Mouse (Mus musculus) adipocyte (in vitro differentiated cells): Measurements from ENCODE around the gene Rptn.
A peak's percentile ranks its signal among the peaks of the same experiment; 100 is the strongest.
"Not testable (repeated sequence)": the region's sequence is repeated elsewhere in the genome, so short reads cannot be mapped to it uniquely, and the experiment has no call there.

Experiments
- DNase-seq: peaks from one replicate; pipeline ENCODE4 v3.0.0-alpha.2; 2016; ENCODE audit warnings: low spot score

Gene Rptn

DNA sequence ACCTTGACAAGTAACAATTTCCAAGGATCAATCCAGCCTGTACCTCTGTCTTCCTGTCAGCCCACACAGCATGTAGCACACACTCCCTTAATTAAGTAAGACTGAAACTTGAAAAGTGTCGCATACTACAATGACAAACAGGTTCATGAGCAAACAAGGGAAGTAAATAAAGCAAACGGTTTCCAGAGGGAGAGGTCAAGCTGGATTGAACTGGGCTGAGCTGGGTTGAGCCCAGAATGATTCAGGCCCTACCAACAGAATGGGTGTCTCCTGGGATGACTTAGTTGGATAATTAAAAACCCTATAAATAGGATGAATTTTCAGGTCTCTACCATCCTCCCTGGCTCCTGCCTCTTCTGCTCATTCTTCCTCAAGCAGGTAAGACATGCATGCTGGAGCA lies at the start of gene Rptn:
TSS of gene Rptn (plus strand) at position 334 of the 400 bp plus-strand sequence.
- no peak for DNase-seq

DNA sequence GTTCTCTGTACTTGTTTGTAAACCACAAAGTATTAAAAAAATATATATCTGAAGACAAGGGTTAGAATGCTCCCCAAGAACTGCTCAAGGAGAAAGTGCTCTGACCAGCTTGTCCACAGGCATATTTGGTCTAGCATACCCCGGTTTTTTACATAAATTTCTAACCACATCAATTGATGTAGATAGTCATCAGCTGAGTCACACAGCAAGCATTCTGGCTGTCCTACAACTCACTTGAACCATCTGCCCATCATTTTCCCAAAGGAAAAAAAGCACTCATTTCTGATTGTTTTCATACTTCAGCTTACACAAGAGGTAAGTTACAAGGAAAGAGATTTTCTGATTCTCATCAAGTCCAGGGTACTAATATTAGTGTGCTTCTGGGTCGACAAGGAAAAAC lies 46.6 kb upstream of the Rptn start:
- DNase-seq = no peak

- DNase-seq = peak; percentile 24
Observed at GRCm38 (mm10) chr3:93360045-93360444, 33.5 kb upstream of the Rptn start.

DNA sequence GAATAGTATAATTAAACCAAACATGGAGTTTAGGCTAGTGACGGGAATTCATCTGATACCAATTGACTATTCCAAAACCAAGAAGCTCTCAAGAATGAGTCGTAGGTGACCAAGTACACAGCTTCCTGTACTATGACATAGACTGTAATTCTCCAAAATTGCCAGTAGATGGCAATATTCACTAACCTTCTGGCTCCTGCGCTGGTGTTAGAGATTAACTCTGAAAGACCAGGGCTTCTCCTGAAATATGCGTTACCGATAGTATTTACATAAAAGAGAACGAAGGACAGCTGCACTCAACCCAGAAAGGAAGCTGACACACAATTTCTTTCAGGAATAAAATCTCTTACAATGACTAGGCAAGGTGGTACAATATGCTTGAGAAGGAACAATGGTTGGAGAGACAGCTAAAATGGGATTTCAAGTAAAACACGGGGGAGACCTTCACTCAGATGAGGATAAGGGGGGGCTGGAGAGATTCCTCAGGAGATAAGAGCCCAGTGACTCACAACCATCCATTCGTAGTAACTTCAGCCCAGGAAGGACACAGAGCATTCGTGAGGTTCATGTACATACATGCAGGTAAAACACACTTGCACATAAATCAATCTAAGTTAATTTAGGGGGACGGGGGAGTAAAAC lies 31.4 kb upstream of the Rptn start:
- DNase-seq = peak; percentile 71

- no peak for DNase-seq
Observed at GRCm38 (mm10) chr3:93366966-93367575, 26.4 kb upstream of the Rptn start.

DNA sequence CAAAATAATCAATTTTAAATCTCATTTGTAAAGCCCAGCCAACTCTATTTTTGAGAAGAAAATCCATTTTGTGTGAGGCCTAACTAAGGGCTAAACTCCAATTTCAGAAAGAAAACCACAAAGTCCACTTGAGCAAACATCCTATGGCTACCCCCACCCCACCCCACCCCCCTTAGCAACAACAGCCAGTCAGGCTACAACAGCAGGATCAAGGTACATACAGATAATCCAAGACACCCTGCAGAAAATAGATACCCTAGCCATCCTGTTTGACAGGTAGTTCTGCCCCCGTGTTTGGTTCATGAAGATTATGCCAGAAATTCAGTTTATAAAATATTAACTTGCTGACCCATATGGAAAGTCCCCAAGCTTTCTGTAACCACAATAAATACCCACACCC lies 25.3 kb upstream of the Rptn start:
- no peak for DNase-seq

DNA sequence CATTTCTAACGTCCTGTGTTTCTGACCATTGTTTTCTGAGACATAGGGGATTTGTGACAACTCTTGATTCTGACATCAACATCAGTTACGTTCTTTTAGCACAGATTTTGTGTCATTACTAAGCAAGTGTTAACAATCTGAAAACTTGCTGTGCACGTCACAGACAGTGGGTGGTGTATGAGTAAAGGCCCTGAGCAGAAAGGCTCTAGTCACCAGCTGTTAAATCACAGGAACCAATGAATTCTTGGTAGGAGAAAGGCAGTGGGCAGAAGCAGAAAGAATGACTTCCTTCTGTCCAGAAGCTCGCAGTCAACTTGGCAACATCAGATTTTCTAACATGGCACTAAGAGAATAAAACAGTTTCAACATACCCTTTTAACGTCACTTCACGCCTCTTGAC lies 20.1 kb upstream of the Rptn start:
- no peak for DNase-seq

- no peak for DNase-seq
Observed at GRCm38 (mm10) chr3:93375196-93375595, 18.3 kb upstream of the Rptn start.

DNA sequence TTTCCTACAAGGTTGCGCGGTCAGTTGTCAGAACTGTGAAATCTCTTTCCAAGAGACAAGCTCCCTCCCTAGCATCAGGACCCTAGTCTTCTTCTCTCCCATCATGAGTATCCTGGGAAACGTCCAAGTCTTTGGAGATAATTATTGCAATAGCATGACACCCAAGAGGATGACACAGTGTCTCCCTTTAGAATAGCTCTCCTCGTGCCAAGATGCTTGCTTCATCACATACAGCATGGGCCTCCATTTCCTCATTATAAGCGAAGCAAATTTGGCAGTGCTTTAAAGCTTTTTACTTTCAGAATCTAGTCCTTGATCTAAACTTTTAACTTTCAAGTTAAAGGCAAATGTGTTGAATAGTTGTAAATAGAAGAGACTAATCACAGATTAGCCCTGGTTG lies 17.9 kb upstream of the Rptn start:
- DNase-seq = no peak

DNA sequence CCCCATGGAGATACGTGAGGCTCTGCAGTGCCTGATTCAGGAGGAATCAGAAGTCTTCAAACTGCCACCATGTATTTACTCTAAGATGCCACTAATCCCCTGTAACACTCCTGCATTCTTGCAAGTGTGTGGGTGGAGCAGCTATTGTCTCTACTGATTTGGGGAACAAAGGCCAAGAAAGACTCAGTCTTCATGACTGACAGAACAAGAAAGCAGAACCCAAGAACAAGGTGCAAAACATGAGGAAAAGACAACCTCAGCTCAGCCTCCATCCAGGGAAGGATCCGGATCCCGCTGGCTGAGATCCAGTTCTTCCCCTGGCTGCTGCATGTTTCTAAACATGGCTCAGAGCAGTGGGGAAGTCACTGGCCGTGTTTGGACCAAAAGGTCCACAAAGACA lies 15.4 kb upstream of the Rptn start:
- no peak for DNase-seq

DNA sequence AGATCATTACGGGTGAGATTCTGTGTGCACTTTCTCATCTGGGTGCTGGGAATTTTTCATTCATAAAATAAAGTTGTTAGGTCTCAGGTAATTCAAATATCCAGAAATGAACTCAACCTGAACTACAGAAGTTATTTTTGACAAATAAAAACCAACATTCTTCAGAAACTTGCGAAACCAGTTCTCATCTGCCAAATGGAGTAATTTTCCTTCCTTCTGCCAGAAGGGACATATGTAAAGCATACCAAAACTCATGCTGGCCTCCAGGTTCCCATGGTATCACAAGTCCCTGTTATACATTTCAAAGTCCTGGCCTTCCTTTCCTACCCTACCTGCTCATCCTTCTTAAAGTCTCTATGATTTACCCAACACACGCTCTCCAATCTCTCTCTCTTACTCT lies 10.4 kb downstream of the Rptn start:
- no peak for DNase-seq

GRCm38 (mm10) chr3:93406992-93407391 lies 13.5 kb downstream of the Rptn start:
- peak; percentile 23 for DNase-seq

DNA sequence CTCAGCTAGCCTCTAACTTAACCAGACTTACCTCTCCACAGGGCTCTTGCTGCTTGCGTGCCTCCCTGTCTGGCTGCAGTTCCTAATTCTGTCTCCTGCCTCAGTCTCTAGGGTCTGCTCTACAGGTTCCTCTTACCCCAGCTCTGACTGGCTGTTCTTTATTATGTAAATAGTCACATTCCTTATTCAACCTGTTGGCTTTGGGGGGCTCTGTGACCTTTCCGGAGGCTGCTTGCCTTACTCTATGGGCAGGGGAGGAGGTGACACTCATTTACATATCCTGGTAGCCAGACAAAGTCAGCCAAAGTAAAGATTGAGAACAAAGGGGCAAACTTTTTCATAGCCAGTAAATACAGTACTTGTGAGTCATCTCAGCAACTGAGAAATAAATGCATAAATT lies 18.4 kb downstream of the Rptn start:
- DNase-seq = no peak

- DNase-seq = no peak
Observed at GRCm38 (mm10) chr3:93431673-93432072, 38.2 kb downstream of the Rptn start.

DNA sequence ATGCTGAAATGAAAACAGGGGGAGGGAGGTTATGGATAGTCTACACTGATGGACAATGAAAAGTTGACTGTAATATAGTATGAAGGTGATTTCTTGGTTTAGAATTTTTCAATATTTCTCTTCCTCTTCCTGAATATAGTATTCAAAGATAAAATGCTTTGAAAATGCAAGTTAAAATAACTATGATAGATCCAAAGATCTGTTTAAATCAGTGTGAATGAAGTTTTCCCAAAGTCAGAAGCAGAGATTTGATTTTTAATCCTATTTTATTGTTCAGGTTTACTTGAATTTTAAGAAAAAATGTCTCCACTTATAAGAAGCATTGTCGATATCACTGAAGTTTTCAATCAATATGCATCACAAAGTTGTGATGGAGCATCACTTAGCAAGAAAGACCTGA lies 48.5 kb downstream of the Rptn start, which contains the start of gene Tchh:
TSS of gene Tchh (plus strand) at position 301 of the 400 bp plus-strand sequence.
- DNase-seq = no peak

GRCm38 (mm10) chr3:93443501-93444101 lies 50.1 kb downstream of the Rptn start:
- DNase-seq = no peak

GRCm38 (mm10) chr3:93444343-93445164 lies 51.1 kb downstream of the Rptn start:
- DNase-seq = no peak

- no peak for DNase-seq
Observed at GRCm38 (mm10) chr3:93445165-93445705, 51.7 kb downstream of the Rptn start.

DNA sequence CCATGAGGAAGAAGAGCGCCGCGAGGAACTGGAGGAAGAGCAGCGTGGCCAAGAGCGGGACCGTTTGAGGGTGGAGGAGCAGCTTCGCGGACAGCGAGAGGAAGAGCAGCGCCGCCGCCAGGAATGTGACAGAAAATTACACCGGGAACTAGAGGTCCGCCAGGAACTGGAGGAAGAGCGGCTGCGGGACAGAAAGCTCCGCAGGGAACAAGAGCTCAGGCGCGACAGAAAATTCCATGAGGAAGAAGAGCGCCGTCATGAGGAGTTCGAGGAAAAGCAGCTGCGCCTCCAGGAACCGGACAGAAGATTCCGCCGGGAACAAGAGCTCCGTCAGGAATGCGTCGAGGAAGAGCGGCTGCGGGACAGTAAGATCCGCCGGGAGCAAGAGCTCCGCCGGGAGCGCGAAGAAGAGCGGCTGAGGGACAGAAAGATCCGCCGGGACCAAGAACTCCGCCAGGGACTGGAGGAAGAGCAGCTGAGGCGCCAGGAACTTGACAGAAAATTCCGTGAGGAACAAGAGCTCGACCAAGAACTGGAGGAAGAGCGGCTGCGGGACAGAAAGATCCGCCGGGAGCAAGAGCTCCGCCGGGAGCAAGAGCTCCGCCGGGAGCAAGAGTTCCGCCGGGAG lies 52.7 kb downstream of the Rptn start:
- no peak for DNase-seq

DNA sequence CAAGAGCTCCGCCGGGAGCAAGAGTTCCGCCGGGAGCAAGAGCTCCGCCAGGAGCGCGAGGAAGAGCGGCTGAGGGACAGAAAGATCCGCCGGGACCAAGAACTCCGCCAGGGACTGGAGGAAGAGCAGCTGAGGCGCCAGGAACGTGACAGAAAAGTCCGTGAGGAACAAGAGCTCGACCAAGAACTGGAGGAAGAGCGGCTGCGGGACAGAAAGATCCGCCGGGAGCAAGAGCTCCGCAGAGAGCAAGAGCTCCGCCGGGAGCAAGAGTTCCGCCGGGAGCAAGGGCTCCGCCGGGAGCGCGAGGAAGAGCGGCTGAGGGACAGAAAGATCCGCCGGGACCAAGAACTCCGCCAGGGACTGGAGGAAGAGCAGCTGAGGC lies 53.2 kb downstream of the Rptn start:
- DNase-seq = not testable (repeated sequence)

- no peak for DNase-seq
Observed at GRCm38 (mm10) chr3:93447138-93447841, 53.8 kb downstream of the Rptn start.
